Mouse (Mus musculus) lung, embryonic 16.5 days (tissue): ENCODE measurements around the gene Mat1a. TPM values are rescaled to one million over a fixed set of nuclear protein-coding genes. Genes with fewer than 3 reads are reported as not detected.

Source experiments
- ATAC-seq: fragments of 200-750 bp; cut with Nextera tagmentation; 2 replicates; pipeline ENCODE4 v1.8.0; 2017; ENCODE audit warnings: low read depth, mild to moderate bottlenecking, moderate library complexity
- H3K27ac ChIP-seq: fragments of 300-500 bp; sonication (generic); 2 replicates; pipeline ENCODE4 v1.5.1; 2014; ENCODE audit warnings: mild to moderate bottlenecking, control low read depth, low read length
- H3K27me3 ChIP-seq: fragments of 300-500 bp; sonication (generic); 2 replicates; pipeline ENCODE4 v1.6.1; 2014; ENCODE audit warnings: low read depth, low read length, mixed read lengths; ENCODE audit not compliant: control insufficient read depth, insufficient read depth
- H3K36me3 ChIP-seq: fragments of 300-500 bp; sonication (generic); 2 replicates; pipeline ENCODE4 v1.6.1; 2014; ENCODE audit warnings: low read length; ENCODE audit not compliant: control insufficient read depth, insufficient read depth
- H3K4me1 ChIP-seq: fragments of 300-500 bp; sonication (generic); replicated peaks from 2 replicates; pipeline ENCODE4 v1.6.1; 2014; ENCODE audit warnings: low read length, mixed read lengths; ENCODE audit not compliant: control insufficient read depth, insufficient read depth
- H3K4me2 ChIP-seq: fragments of 300-500 bp; sonication (generic); 2 replicates; pipeline ENCODE4 v1.6.1; 2014; ENCODE audit warnings: low read depth, low read length, control low read depth
- H3K4me3 ChIP-seq: fragments of 300-500 bp; sonication (generic); 2 replicates; pipeline ENCODE4 v1.5.1; 2014; ENCODE audit warnings: mild to moderate bottlenecking, low read length, control low read depth
- H3K9ac ChIP-seq: fragments of 300-500 bp; sonication (generic); 2 replicates; pipeline ENCODE4 v1.6.1; 2014; ENCODE audit warnings: low read length, control low read depth
- H3K9me3 ChIP-seq: fragments of 300-500 bp; sonication (generic); 2 replicates; pipeline ENCODE4 v1.6.1; 2016; ENCODE audit warnings: low read length; ENCODE audit not compliant: control insufficient read depth
- WGBS: fragments of 180-500 bp; shearing (Covaris S2); extraction: QIAGEN DNeasy Blood & Tissue Kit; methylation state at CpG from one replicate; pipeline ENCODE4 v1.1.7; 2014; 5-methylcytosine and 5-hydroxymethylcytosine counted together
- polyA plus RNA-seq: library from polyadenylated mRNA; unstranded; fragments of >200 nt; fragmentation: Nextera tagmentation; extraction: Ambion mirVana; gene quantifications from 2 replicates; pipeline ENCODE4 v1.2.1, GENCODE M21; 2015

Mat1a gene
- polyA plus RNA-seq, 1 experiment from 2014 or later = 6.7 TPM

DNA sequence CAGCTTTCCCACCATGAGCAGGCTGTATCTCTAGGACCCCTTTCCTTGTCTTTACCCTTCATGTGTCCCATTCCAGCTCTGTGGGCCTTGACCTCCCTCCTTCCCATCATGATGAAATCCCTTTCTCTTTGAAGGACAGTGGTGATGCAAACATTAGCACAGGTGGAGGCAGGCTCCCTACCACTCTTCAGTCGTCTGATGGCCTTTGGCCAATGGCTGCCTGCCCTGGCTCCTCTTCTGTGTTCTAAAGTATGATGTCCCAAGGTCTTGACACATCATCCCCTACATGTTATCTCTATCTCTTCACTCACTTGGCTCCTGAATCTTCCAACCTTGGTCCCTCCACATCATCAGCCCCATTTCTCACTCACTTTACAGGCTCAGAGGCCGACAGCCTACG lies 11.4 kb downstream of the Mat1a start:
- Histone ChIP-seq H3K36me3 (no peaks in the 10 kb centered on the region), H3K4me2 (no peak overlapping the region), H3K4me1 (no peaks in the 10 kb centered on the region), H3K27ac (no peak overlapping the region), H3K4me3 (no peak overlapping the region), H3K9ac (no peak overlapping the region), H3K9me3 (no peaks in the 10 kb centered on the region), H3K27me3 (no peaks in the 10 kb centered on the region)
- WGBS = 74% methylated on average over 3 of the region's 3 CpGs
- ATAC-seq = no peak

DNA sequence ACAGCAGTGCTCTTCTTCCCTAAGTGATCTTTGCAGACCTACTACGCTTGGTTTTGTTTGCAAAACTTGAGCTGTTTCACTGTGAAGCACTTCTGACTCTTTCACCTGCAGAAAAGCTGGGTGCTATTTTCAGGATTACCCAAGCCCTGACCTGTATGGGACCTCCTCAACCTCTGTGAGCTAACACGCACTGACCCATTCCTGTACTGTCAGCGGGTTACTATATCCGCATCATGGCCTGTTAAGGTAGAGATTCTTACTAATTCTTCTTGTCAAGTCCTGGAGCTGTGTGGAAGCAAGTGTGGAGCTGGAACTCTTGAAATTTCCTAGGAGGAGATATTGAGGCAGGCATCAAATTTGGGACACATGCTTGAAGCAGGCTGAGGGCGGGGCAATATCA lies 19.8 kb downstream of the Mat1a start:
- Histone ChIP-seq H3K9me3 (no peaks in the 10 kb centered on the region), H3K36me3 (no peaks in the 10 kb centered on the region), H3K4me1 (no peaks in the 10 kb centered on the region), H3K27me3 (no peaks in the 10 kb centered on the region), H3K4me2 (no peak overlapping the region), H3K4me3 (no peak overlapping the region), H3K9ac (no peak overlapping the region), H3K27ac (no peak overlapping the region)
- WGBS = 82% methylated on average over 5 of the region's 5 CpGs
- no peak for ATAC-seq

- ATAC-seq = 0 out of 2 replicates have a peak, but pooled peaks have one; percentile 36
These were observed 23.2 kb downstream of the Mat1a start for GRCm38 (mm10) chr14:41127997-41128396.

GRCm38 (mm10) chr14:41131540-41131939 lies 26.7 kb downstream of the Mat1a start, which contains the start of gene Sftpa1:
TSS of gene Sftpa1 (plus strand) at chr14:41131782.
- peak; percentile 47; the same call in 1 of the 2 replicates for ATAC-seq
- no peak within 1 kb of the TSS for H3K4me2 ChIP-seq
- H3K27ac ChIP-seq = no peak within 1 kb of the TSS
- 56% methylated on average over 7 of the region's 7 CpGs for WGBS
- no peaks in the 10 kb centered on the region for H3K4me1 ChIP-seq
- H3K9ac ChIP-seq = no peak within 1 kb of the TSS
- H3K4me3 ChIP-seq = no peak within 1 kb of the TSS
- H3K36me3 ChIP-seq = no peaks in the 10 kb centered on the region
- no peaks in the 10 kb centered on the region for H3K9me3 ChIP-seq
- no peaks in the 10 kb centered on the region for H3K27me3 ChIP-seq

More at GRCm38 (mm10) chr14:41127997-41128396, 23.2 kb downstream of the Mat1a start:
- H3K4me3 ChIP-seq = no peak overlapping the region
- no peak overlapping the region for H3K9ac ChIP-seq
- H3K4me1 ChIP-seq = no peaks in the 10 kb centered on the region
- 16% methylated on average over 4 of the region's 4 CpGs for WGBS
- no peaks in the 10 kb centered on the region for H3K9me3 ChIP-seq
- H3K27me3 ChIP-seq = no peaks in the 10 kb centered on the region
- H3K4me2 ChIP-seq = no peak overlapping the region
- H3K27ac ChIP-seq = no peak overlapping the region
- no peaks in the 10 kb centered on the region for H3K36me3 ChIP-seq

DNA sequence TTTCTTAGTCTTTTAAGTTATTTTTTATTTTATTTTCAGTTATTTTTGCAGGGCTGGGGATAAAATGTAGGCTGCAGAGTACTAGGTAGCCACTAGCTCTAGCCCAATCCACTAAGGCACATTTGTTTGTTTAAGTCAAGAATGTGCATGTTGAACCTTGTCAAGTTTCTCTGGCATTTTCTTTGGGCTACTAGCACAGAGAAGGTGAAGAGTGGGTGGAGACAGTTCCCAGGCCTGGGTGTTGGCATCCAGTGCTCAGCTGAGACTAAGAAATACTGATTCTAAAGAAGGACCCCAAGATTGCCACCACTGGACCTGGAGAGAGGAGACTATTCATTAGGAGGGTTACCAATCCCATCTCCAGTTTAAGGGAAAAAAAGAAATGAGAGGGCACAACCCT lies 32.2 kb downstream of the Mat1a start:
- no peaks in the 10 kb centered on the region for H3K9me3 ChIP-seq
- no peaks in the 10 kb centered on the region for H3K36me3 ChIP-seq
- no peak overlapping the region for H3K4me3 ChIP-seq
- no peak overlapping the region for H3K9ac ChIP-seq
- H3K27ac ChIP-seq = peak overlapping the region; percentile 13; the same call in 1 of the 2 replicates
- no peak overlapping the region for H3K4me2 ChIP-seq
- ATAC-seq = peak; percentile 67
- H3K27me3 ChIP-seq = no peaks in the 10 kb centered on the region
- 0 out of 2 replicates have a peak, but pooled peaks cover 3% of the 10 kb centered on the region for H3K4me1 ChIP-seq

DNA sequence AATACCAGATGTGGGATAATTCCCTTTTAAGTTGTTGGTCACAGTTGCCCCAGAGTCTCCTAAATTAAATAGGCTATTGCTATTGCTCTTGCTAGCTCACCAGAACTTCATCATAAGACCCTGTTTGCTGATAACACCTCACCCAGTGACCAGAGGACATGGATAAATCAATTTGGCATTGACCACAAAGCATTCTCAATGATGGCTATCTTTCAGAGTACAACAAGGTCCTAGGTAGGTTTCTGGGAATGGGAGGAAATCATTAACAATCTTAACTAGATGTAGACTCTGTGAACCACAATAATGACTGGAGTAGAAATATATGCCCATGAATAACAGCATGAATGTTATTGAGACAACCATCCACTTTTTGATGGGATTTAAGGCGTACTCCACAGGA lies 35.9 kb downstream of the Mat1a start:
- Histone ChIP-seq H3K9ac (no peak overlapping the region), H3K27ac (no peak overlapping the region), H3K4me3 (no peak overlapping the region), H3K4me1 (0 out of 2 replicates have a peak, but pooled peaks cover 3% of the 10 kb centered on the region), H3K36me3 (no peaks in the 10 kb centered on the region), H3K4me2 (no peak overlapping the region), H3K27me3 (no peaks in the 10 kb centered on the region), H3K9me3 (no peaks in the 10 kb centered on the region)
- ATAC-seq = no peak
- 75% methylated on average over 1 of the region's 1 CpGs for WGBS

DNA sequence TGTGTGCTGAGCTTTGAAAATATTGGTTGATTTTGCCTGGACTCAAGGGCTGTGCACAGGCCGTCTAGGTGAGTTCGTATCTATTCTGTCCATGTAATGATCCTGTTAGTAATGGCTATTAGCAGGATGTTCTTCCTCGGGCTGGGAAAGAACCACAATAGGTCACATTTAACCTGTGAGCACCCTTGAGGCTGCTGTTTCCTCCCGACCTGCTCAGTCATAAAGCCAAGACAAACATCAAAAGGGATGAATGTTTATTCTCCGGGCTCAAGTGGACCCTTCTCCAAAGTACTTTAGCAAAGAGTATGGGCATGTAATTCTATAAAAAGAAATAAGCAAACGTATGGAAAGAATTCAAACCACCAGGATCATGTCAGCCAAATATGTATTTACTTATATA lies 41.2 kb downstream of the Mat1a start:
- H3K4me1 ChIP-seq = no peaks in the 10 kb centered on the region
- peak; percentile 90 for ATAC-seq
- H3K36me3 ChIP-seq = no peaks in the 10 kb centered on the region
- no peaks in the 10 kb centered on the region for H3K27me3 ChIP-seq
- no peak overlapping the region for H3K9ac ChIP-seq
- no peak overlapping the region for H3K4me2 ChIP-seq
- no peak overlapping the region for H3K4me3 ChIP-seq
- 41% methylated on average over 6 of the region's 6 CpGs for WGBS
- no peaks in the 10 kb centered on the region for H3K9me3 ChIP-seq
- no peak overlapping the region for H3K27ac ChIP-seq

- Histone ChIP-seq H3K9ac (no peak overlapping the region), H3K4me1 (no peaks in the 10 kb centered on the region), H3K36me3 (no peaks in the 10 kb centered on the region), H3K4me3 (no peak overlapping the region), H3K4me2 (no peak overlapping the region), H3K27me3 (no peaks in the 10 kb centered on the region), H3K9me3 (no peaks in the 10 kb centered on the region), H3K27ac (peak overlapping the region; percentile 87)
- WGBS = 48% methylated on average over 3 of the region's 3 CpGs
- peak; percentile 39; the same call in 1 of the 2 replicates for ATAC-seq
These were observed 42.1 kb downstream of the Mat1a start for GRCm38 (mm10) chr14:41146922-41147321.

DNA sequence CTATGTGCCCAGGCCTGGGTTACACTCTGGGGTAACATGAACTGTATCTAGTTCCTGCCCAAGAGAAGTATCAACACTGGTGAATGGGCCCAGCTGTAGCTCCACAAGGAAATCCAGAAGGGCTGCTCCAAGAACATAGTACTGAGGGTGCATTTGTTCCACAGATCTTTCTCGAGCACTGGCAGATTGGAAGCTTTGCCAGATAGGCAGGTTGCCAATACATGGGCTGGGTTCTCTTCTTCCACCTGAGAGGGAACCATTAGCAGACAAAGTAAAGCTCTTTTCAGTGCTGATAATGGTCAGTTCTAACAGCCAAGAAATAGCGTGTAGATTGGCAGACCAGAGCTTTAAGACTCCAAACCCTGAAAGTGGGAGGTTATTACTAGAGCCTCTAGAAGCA lies 42.5 kb downstream of the Mat1a start:
- Histone ChIP-seq H3K9me3 (no peaks in the 10 kb centered on the region), H3K4me1 (no peaks in the 10 kb centered on the region), H3K27ac (peak overlapping the region; percentile 87), H3K27me3 (no peaks in the 10 kb centered on the region), H3K9ac (no peak overlapping the region), H3K4me2 (no peak overlapping the region), H3K4me3 (no peak overlapping the region), H3K36me3 (no peaks in the 10 kb centered on the region)
- WGBS = 47% methylated on average over 2 of the region's 2 CpGs
- ATAC-seq = peak; percentile 42
